Comparison of ENCODE assay signal across 8 mouse cellular contexts in genomic region chr14:118910332-118911222, GRCm38 (mm10). TPM values are rescaled to one million over a fixed set of nuclear protein-coding genes. Genes with fewer than 3 reads are reported as not detected.
A peak's percentile ranks its signal among the peaks of the same experiment; 100 is the strongest.
DNase-seq lines count a peak whose midpoint lies in the region; ATAC-seq and TF ChIP-seq lines count a peak whose summit lies in the region.

No protein-coding gene starts in this region.

- no peaks in the 10 kb centered on the region for H3K9me3 ChIP-seq in ES-E14 (ENCODE audit: control insufficient read depth, insufficient read depth, low read depth, low read length)
- no peaks in the 10 kb centered on the region for H3K9me3 ChIP-seq in erythroblast, embryonic 14.5 days (ENCODE audit: control insufficient read depth, low read length)
- H3K9me3 ChIP-seq in heart, embryonic 11.5 days (replicated peaks; ENCODE audit: control insufficient read depth, low read length): no peaks in the 10 kb centered on the region
- no peaks in the 10 kb centered on the region for H3K9me3 ChIP-seq in kidney, embryonic 16.5 days (ENCODE audit: low read length)
- no peaks in the 10 kb centered on the region for H3K9me3 ChIP-seq in liver, embryonic 13.5 days (replicated peaks)
- H3K9me3 ChIP-seq in neural tube, embryonic 11.5 days (ENCODE audit: control insufficient read depth, low read length): no peaks in the 10 kb centered on the region

- peaks cover 2% of the 10 kb centered on the region; the same call in 1 of the 2 replicates for H3K27me3 ChIP-seq in erythroblast, embryonic 14.5 days (ENCODE audit: control insufficient read depth)
- no peaks in the 10 kb centered on the region for H3K27me3 ChIP-seq in heart, embryonic 11.5 days (ENCODE audit: control insufficient read depth, insufficient read depth, low read length)
- H3K27me3 ChIP-seq in kidney, embryonic 16.5 days (ENCODE audit: insufficient read depth, low read length): no peaks in the 10 kb centered on the region
- no peaks in the 10 kb centered on the region for H3K27me3 ChIP-seq in liver, embryonic 13.5 days
- no peaks in the 10 kb centered on the region for H3K27me3 ChIP-seq in neural tube, embryonic 11.5 days (ENCODE audit: control insufficient read depth, insufficient read depth, low read length)

- H3K4me3 ChIP-seq in ES-E14 (ENCODE audit: insufficient read depth in 1 of 2, low read depth in 1 of 2, low read length in 2 of 2, poor library complexity in 1 of 2, severe bottlenecking in 1 of 2): no peak overlapping the region
- peak overlapping the region; percentile 51 for H3K4me3 ChIP-seq in erythroblast, embryonic 14.5 days (replicated peaks)
- H3K4me3 ChIP-seq in heart, embryonic 11.5 days (ENCODE audit: low read depth, low read length): no peak overlapping the region
- H3K4me3 ChIP-seq in kidney, embryonic 16.5 days (ENCODE audit: low read length): peak overlapping the region; percentile 18
- H3K4me3 ChIP-seq in liver, embryonic 13.5 days (replicated peaks): peak overlapping the region; percentile 26
- no peak overlapping the region for H3K4me3 ChIP-seq in neural tube, embryonic 11.5 days (ENCODE audit: low read depth, low read length)

- H3K27ac ChIP-seq in ES-E14 (ENCODE audit: insufficient read depth, low read depth, low read length, poor library complexity, severe bottlenecking): no peak overlapping the region
- H3K27ac ChIP-seq in heart, embryonic 11.5 days (ENCODE audit: low read depth, low read length): no peak overlapping the region
- H3K27ac ChIP-seq in kidney, embryonic 16.5 days (ENCODE audit: low read length): peak overlapping the region; percentile 63
- H3K27ac ChIP-seq in liver, embryonic 13.5 days: no peak overlapping the region
- H3K27ac ChIP-seq in neural tube, embryonic 11.5 days (ENCODE audit: low read depth, low read length): no peak overlapping the region

- H3K9ac ChIP-seq in ES-E14 (ENCODE audit: insufficient read depth, low read depth, low read length, poor library complexity, severe bottlenecking): no peak overlapping the region
- H3K9ac ChIP-seq in heart, embryonic 11.5 days (ENCODE audit: low read depth, low read length): no peak overlapping the region
- peak overlapping the region; percentile 45 for H3K9ac ChIP-seq in kidney, embryonic 16.5 days (replicated peaks; ENCODE audit: low read length)
- H3K9ac ChIP-seq in liver, embryonic 13.5 days: no peak overlapping the region
- no peak overlapping the region for H3K9ac ChIP-seq in neural tube, embryonic 11.5 days (ENCODE audit: low read length)

- in situ Hi-C loops in ES-E14 (cut with MboI; ENCODE audit: low sequenced_read_pairs in 2 of 2, unreplicated experiment in 2 of 2): no loop called here

- ATAC-seq in heart, embryonic 11.5 days (replicated peaks; ENCODE audit: insufficient number of reproducible peaks, low FRiP score, low TSS enrichment): no peak
- ATAC-seq in kidney, embryonic 16.5 days (ENCODE audit: low FRiP score, low TSS enrichment): peak; percentile 74
- ATAC-seq in liver, embryonic 13.5 days (ENCODE audit: low read depth): peak; percentile 54; the same call in 1 of the 2 replicates
- ATAC-seq in neural tube, embryonic 11.5 days (ENCODE audit: insufficient read depth, low FRiP score, low TSS enrichment): no peak; the same call in 1 of the 2 replicates

- TF ChIP-seq CTCF in brain, embryonic 14.5 days (IDR thresholded peaks at IDR 0.05; ENCODE audit: borderline replicate concordance, extremely low read depth, insufficient read depth, insufficient read length): peak; percentile 67; the same call in 1 of the 2 replicates

- H3K4me1 ChIP-seq in ES-E14 (ENCODE audit: control insufficient read depth in 2 of 2, insufficient read depth in 2 of 2, low read length in 2 of 2, poor library complexity in 1 of 2): no peaks in the 10 kb centered on the region
- peaks cover 8% of the 10 kb centered on the region for H3K4me1 ChIP-seq in erythroblast, embryonic 14.5 days (ENCODE audit: control insufficient read depth)
- no peaks in the 10 kb centered on the region for H3K4me1 ChIP-seq in heart, embryonic 11.5 days (ENCODE audit: control insufficient read depth, insufficient read depth, low read length)
- peaks cover 10% of the 10 kb centered on the region for H3K4me1 ChIP-seq in kidney, embryonic 16.5 days (ENCODE audit: insufficient read depth, low read length)
- H3K4me1 ChIP-seq in liver, embryonic 13.5 days (replicated peaks): peaks cover 8% of the 10 kb centered on the region; the same call in 1 of the 2 replicates
- H3K4me1 ChIP-seq in neural tube, embryonic 11.5 days (ENCODE audit: control insufficient read depth, insufficient read depth, low read length): no peaks in the 10 kb centered on the region

- DNase-seq in ES-E14 (ENCODE audit: low read depth, low spot score): peak; percentile 43
- DNase-seq in brain, embryonic 14.5 days (ENCODE audit: low read depth): peak; percentile 70
- no peak for DNase-seq in liver, embryonic 13.5 days
- DNase-seq in neural tube, embryonic 11.5 days (ENCODE audit: low spot score): peak; percentile 54
- peak; percentile 60 for DNase-seq in thymus, postnatal 0 days (ENCODE audit: low spot score)

- 59% methylated on average over 29 of the region's 29 CpGs for WGBS in heart, embryonic 11.5 days (ENCODE audit: insufficient replicate concordance)
- WGBS in kidney, embryonic 16.5 days: 36% methylated on average over 29 of the region's 29 CpGs
- WGBS in liver, embryonic 13.5 days (ENCODE audit: insufficient replicate concordance): 43% methylated on average over 29 of the region's 29 CpGs
- WGBS in neural tube, embryonic 11.5 days: 64% methylated on average over 29 of the region's 29 CpGs

- TF ChIP-seq POLR2A in brain, embryonic 14.5 days (IDR thresholded peaks at IDR 0.05; ENCODE audit: borderline replicate concordance, extremely low read depth, insufficient read depth, insufficient read length, poor library complexity, severe bottlenecking): no peak

- peaks cover 9% of the 10 kb centered on the region; the same call in 1 of the 2 replicates for H3K36me3 ChIP-seq in ES-E14 (ENCODE audit: control insufficient read depth, insufficient read depth, low read length, poor library complexity, severe bottlenecking)
- no peaks in the 10 kb centered on the region for H3K36me3 ChIP-seq in erythroblast, embryonic 14.5 days (ENCODE audit: control insufficient read depth)
- peaks cover 8% of the 10 kb centered on the region for H3K36me3 ChIP-seq in heart, embryonic 11.5 days (ENCODE audit: control insufficient read depth, insufficient read depth, low read length)
- H3K36me3 ChIP-seq in kidney, embryonic 16.5 days (ENCODE audit: insufficient read depth, low read length): peaks cover 9% of the 10 kb centered on the region
- no peaks in the 10 kb centered on the region for H3K36me3 ChIP-seq in liver, embryonic 13.5 days
- H3K36me3 ChIP-seq in neural tube, embryonic 11.5 days (ENCODE audit: control insufficient read depth, insufficient read depth, low read length): peaks cover 11% of the 10 kb centered on the region

- H3K4me2 ChIP-seq in heart, embryonic 11.5 days: 0 out of 2 replicates have a peak overlapping the region, but pooled peaks have one; percentile 16
- peak overlapping the region; percentile 41 for H3K4me2 ChIP-seq in kidney, embryonic 16.5 days (replicated peaks; ENCODE audit: low read depth, low read length)
- H3K4me2 ChIP-seq in liver, embryonic 13.5 days: peak overlapping the region; percentile 51
- no peak overlapping the region for H3K4me2 ChIP-seq in neural tube, embryonic 11.5 days (ENCODE audit: low read depth)

TF ChIP-seq in ES-E14, 5 proteins besides CTCF, POLR2A, EP300 and RAD21:
- TF ChIP-seq CHD2 (IDR thresholded peaks at IDR 0.05; ENCODE audit: low read depth, low read length): no peak
- TF ChIP-seq ZC3H11A (IDR thresholded peaks at IDR 0.05; ENCODE audit: borderline replicate concordance, low read depth, low read length): 0 out of 2 replicates have a peak, but pooled peaks have one; percentile 22

RNA-seq across cellular contexts. Expression of gene Dzip1, which starts 14.7 kb away (rescaled TPM):
- 6.8 and 15.3 TPM in 2 replicates for total RNA-seq in ES-E14 (2012; rRNA removed)
- polyA plus RNA-seq in brain, embryonic 14.5 days (2012; rRNA removed): 99.2 and 142 TPM in 2 replicates
- 0.13 and 0.15 TPM in 2 replicates for polyA plus RNA-seq in erythroblast, embryonic 14.5 days (2012)
- 11.3 and 13.2 TPM in 2 replicates for polyA plus RNA-seq in heart, embryonic 11.5 days (2014; fragmentation: Nextera tagmentation; extraction: Ambion mirVana)
- 15.8 and 18.6 TPM in 2 replicates for polyA plus RNA-seq in kidney, embryonic 16.5 days (2015; fragmentation: Nextera tagmentation; extraction: Ambion mirVana)
- polyA plus RNA-seq in liver, embryonic 13.5 days (2015; fragmentation: Nextera tagmentation; extraction: Ambion mirVana): 2.1 and 2.6 TPM in 2 replicates
- polyA plus RNA-seq in neural tube, embryonic 11.5 days (2014; fragmentation: Nextera tagmentation; extraction: Ambion mirVana): 31.4 and 34.9 TPM in 2 replicates
- 17.6 and 23.6 TPM in 2 replicates for polyA plus RNA-seq in thymus, postnatal 0 days (2015; fragmentation: Nextera tagmentation; extraction: Ambion mirVana)

RNA-seq across cellular contexts. Expression of gene Dnajc3, which starts 27.2 kb away (rescaled TPM):
- total RNA-seq in ES-E14 (2012; rRNA removed): 21.8 and 29.8 TPM in 2 replicates
- polyA plus RNA-seq in brain, embryonic 14.5 days (2012; rRNA removed): 11.3 and 13.1 TPM in 2 replicates
- polyA plus RNA-seq in erythroblast, embryonic 14.5 days (2012): 0.16 and 0.31 TPM in 2 replicates
- polyA plus RNA-seq in heart, embryonic 11.5 days (2014; fragmentation: Nextera tagmentation; extraction: Ambion mirVana): 32.8 and 37.6 TPM in 2 replicates
- polyA plus RNA-seq in kidney, embryonic 16.5 days (2015; fragmentation: Nextera tagmentation; extraction: Ambion mirVana): 48.9 and 52.3 TPM in 2 replicates
- polyA plus RNA-seq in liver, embryonic 13.5 days (2015; fragmentation: Nextera tagmentation; extraction: Ambion mirVana): 29.3 and 36.6 TPM in 2 replicates
- polyA plus RNA-seq in neural tube, embryonic 11.5 days (2014; fragmentation: Nextera tagmentation; extraction: Ambion mirVana): 34.2 and 36.0 TPM in 2 replicates
- polyA plus RNA-seq in thymus, postnatal 0 days (2015; fragmentation: Nextera tagmentation; extraction: Ambion mirVana): 70.1 and 70.8 TPM in 2 replicates

Comparison
In these comparisons a context has a peak if more than half of its experiments do, and no peak if none do; other contexts are left out.
1. H3K4me3 ChIP-seq: peak in erythroblast, embryonic 14.5 days (single experiment), kidney, embryonic 16.5 days (single experiment) and liver, embryonic 13.5 days (single experiment); none in ES-E14 (0 of 2), heart, embryonic 11.5 days (single experiment) and neural tube, embryonic 11.5 days (single experiment).
2. ATAC-seq: peak in kidney, embryonic 16.5 days (single experiment) and liver, embryonic 13.5 days (single experiment); none in heart, embryonic 11.5 days (single experiment) and neural tube, embryonic 11.5 days (single experiment).